Mouse (Mus musculus) lung, postnatal 25 days (tissue): Measurements from ENCODE around the gene Jrkl.

Source experiments
- DNase-seq: peaks from one replicate; pipeline ENCODE4 v3.0.0; 2022; ENCODE audit warnings: low spot score

The Jrkl gene

DNA sequence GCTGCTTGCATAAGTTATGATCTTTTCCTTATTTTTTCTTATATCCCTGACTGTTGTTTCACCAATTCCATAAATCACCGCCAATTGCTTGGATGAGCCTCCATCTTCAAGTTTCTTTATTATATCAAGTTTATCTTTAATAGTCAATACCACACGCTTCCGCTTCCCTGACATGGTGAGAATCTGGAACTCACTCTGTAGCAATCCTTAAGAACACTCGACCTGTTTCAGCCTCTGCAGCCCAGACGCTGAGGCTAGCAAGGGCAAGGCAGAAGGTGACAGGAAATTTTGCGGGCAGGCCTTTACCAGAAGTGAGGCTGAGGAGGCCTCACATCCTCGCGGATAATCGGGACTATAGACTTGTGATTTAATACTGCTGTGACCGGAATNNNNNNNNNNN, at the start of gene Jrkl:
Gene Jrkl (minus strand): TSS at position 349 of the 400 bp plus-strand sequence.
- DNase-seq, result peak; percentile 32

GRCm38 (mm10) chr9:13287482-13287881, 41.9 kb upstream of the Jrkl start:
- DNase-seq, result no peak

GRCm38 (mm10) chr9:13273219-13273618, 27.6 kb upstream of the Jrkl start:
- DNase-seq, result no peak

DNA sequence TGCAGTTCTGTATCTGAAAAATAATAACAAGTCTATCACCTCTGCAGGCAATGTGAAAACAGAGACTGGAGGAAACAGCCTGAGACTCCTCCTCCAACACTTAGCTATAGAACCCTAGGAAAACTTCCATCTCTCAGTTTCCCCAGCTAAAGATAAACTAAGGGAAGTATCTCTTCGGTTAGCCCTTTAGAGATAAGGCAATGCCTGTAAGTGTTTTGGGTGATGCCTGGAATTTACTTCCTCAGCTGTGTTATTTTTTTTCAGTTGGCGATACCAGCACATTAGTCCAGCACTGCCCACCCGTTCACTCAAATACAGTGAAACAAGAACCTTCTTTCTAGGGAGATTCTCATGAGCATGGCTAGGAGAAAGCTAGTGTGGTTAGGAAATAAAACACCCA, 15.4 kb upstream of the Jrkl start:
- DNase-seq, result no peak

DNA sequence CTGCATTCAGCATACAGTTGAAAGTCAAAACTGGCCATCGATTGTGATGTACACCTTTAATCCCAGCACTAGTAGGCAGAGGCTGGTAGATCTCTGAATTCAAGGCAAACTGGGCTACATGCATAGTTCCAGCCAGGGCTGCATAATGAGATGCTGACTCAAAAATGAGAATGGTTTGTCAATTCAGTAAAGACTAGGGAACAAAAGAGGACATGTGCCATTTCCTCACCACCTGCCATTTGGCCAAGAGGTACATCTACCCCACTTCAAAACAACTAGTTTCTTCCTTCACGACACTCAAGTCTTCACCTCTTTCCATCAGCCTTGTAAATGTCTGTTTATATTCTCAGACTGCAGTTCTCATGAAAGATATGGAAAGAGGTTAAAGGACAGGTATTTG, 12.5 kb upstream of the Jrkl start:
- DNase-seq, result no peak

GRCm38 (mm10) chr9:13256726-13257125, 11.1 kb upstream of the Jrkl start:
- no peak for DNase-seq

DNA sequence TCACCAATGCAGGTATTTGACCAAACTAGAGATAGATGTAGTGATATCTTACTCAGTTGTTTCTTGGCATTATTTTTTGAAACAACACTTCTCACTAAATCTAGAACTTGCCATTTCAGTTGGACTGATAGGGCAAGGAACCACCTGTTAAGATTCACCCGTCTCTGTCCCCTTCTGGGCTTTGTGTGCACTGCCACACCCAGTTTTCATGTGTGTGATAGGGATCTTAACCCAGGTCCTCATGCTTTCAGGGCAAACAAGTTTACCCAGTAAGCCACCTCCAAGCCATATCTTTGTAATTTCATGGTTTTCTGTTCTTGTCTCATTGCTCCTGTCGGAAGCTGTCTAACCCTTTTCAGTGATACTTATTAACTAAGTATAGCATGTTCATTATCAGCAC, 5.6 kb upstream of the Jrkl start:
- no peak for DNase-seq

DNA sequence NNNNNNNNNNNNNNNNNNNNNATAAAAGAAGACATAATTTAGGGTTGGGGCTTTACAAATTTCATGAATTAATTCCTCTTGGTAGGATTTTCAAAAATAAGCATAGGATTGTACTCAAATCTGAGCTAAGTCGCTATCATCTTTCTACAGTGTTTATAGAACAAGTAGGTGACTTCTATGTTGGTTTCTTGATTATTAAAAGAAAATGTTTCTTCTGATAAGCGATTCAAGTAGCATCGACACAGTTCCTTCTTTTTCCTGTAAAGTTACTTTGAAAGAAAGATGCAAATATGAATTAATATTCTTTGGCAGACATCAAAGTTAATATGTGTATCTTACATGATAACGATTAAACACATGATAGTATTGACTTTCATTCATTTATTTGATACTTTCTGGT, 2.5 kb upstream of the Jrkl start:
- no peak for DNase-seq

GRCm38 (mm10) chr9:13246815-13247638, 1.4 kb upstream of the Jrkl start, which contains the start of gene Ccdc82:
Gene Ccdc82, plus strand, starts transcription at chr9:13246955.
- DNase-seq, result peak; percentile 92

GRCm38 (mm10) chr9:13242321-13242720, 3.3 kb downstream of the Jrkl start:
- peak; percentile 20 for DNase-seq

GRCm38 (mm10) chr9:13231545-13232216, 13.9 kb downstream of the Jrkl start:
- DNase-seq, result peak; percentile 45

DNA sequence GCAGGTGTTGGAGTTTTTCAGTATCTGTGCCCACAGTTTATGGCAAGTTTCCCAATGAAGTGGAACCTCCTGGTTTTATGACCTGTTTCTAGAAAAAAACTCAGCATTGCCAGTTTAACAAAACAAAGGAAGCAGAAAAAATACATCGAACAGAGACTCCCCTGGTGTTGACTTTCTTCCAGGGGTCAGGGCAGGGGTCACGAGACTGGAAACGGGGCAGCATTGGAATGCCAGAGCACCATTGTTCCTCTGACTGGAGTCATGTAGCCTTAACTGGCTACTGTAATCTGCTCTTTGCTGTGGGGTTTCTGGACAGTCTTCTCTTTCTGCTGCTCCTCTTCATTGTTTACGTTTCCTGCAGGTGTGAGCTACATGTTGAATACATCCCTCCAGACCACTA, 15.1 kb downstream of the Jrkl start:
- DNase-seq, result no peak

GRCm38 (mm10) chr9:13225872-13226271, 19.8 kb downstream of the Jrkl start:
- no peak for DNase-seq

- no peak for DNase-seq
These were observed 39.3 kb downstream of the Jrkl start for GRCm38 (mm10) chr9:13206369-13206768.

DNA sequence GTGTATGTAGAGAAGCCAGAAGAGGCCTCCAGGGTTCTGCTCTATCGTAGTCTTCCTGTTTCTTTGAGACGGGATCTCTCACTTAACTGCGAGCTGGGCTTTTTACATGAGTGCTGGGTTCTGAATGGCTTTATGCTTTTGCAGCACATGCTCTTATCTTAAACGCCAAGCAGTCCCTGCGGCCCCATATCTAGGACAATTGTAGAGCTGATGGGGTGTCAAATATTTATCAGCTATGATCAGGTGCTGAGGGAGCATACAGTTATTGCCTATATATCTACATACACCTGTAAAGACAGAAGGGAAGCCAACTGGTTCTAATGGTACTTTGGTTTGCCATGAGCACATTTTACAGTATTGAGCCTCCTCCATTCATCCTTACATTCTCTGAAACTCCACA, 41.9 kb downstream of the Jrkl start:
- no peak for DNase-seq

- no peak for DNase-seq
These were observed 42.5 kb downstream of the Jrkl start for GRCm38 (mm10) chr9:13203109-13203508.

DNA sequence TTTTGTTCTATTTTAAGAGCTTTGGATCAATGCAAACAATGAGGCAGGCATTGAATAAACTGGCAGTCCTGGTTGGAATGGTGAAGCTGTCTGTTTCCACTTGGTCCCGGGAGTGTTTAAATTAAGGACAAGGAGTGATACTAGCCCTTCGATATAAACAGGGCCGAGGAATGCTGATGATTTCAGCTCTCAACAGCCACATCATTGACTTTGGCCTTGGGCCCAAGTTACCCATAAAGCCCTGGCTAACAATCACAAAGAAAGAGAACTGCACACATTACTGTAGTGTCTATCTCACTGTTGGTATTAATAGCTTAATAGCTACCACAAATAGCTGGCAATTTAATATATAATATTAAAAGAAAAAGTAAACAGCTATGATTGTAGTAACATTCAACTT, 45.5 kb downstream of the Jrkl start:
- DNase-seq, result peak; percentile 1

DNA sequence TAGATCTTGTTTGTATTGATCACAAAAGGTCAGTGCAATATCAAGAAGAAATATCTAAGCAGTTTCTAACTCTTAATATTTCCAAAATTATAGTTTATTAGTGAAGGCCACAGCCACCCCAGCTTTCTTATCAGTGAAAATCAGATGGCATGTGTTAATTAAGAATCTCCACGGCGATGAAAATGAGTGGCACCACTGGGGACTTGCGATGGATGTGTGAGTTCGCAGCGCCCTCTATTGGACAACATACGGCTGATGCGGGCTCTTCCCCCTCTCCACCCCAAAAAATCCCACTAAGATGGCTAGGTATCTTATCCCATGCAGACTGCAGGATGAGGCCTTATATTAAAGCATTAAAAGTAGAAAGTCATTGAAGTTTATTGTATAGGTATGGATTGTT, 49.9 kb downstream of the Jrkl start:
- DNase-seq, result no peak

GRCm38 (mm10) chr9:13195268-13195667, 50.4 kb downstream of the Jrkl start:
- peak; percentile 3 for DNase-seq

GRCm38 (mm10) chr9:13194619-13195018, 51.0 kb downstream of the Jrkl start:
- no peak for DNase-seq
